In the genomic region with DNA sequence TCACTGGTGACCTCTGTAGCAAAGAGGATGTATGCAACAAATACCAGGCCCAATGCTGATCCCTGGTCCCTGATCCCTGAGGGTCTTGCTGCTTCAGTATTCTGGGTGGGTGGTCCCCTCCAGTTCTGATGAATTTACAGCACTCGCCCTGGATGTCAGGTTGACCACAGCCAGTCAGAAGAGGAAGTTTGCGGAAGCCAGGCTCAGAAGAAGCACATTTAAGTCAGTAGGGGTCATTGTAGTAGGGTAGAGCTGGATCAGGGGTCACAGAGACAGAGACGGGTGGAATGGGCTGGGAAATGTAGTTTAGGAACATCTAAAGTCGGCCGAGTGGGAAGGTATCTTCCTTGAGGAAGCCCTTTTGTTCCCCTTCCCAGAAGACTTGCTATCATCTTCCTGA, we compare ENCODE assay signal across 15 mouse cellular contexts.
"Had no signal": no experiment of that assay in that cellular context is flagged by ENCODE, and none has a peak within 500 bp of the region (broad histone marks: within the 10 kb centered on the region; RNA-seq: fewer than 3 reads in every experiment).

No protein-coding gene starts in this region.

- H3K4me2 ChIP-seq: neural tube, embryonic 13.5 days; neural tube, embryonic 15.5 days; stomach, embryonic 15.5 days had no signal

- H3K4me3 ChIP-seq: neural tube, embryonic 13.5 days; neural tube, embryonic 15.5 days; stomach, embryonic 15.5 days had no signal

- H3K9me3 ChIP-seq: neural tube, embryonic 13.5 days; neural tube, embryonic 15.5 days; stomach, embryonic 15.5 days had no signal

- DNase-seq: right cerebral cortex, adult 18-20 months; right cerebral cortex, postnatal 14 days; right cerebral cortex, postnatal 25 days; right cerebral cortex, postnatal 4 days; spleen, adult 18-20 months; thymus, adult 18-20 months; thymus, adult 2 months; thymus, postnatal 14 days; thymus, postnatal 25 days; thymus, postnatal 36 days; thymus, postnatal 4 days had no signal

- H3K27ac ChIP-seq: neural tube, embryonic 13.5 days; neural tube, embryonic 15.5 days; stomach, embryonic 15.5 days; stomach, postnatal 0 days had no signal

- H3K36me3 ChIP-seq: neural tube, embryonic 13.5 days; neural tube, embryonic 15.5 days; stomach, embryonic 15.5 days had no signal

- H3K9ac ChIP-seq: neural tube, embryonic 13.5 days; neural tube, embryonic 15.5 days; stomach, embryonic 15.5 days had no signal
